Mouse (Mus musculus) heart, adult 8-10 months (tissue): ENCODE measurements around the gene Tln1. TPM values are rescaled to one million over a fixed set of nuclear protein-coding genes. Genes with fewer than 3 reads are reported as not detected.

Experiments used
- total RNA-seq, 4 experiments: library from RNA; stranded (reverse); gene quantifications; 2 replicates each; pipeline ENCODE4 v1.2.4; 2022

Gene Tln1
- total RNA-seq, 4 experiments from 2014 or later, result 96.1 to 117 (median 101) TPM

Other genes with a start within 250 kb of the Tln1 start
- gene Rusc2, start 180.7 kb downstream of the Tln1 start, total RNA-seq, result 10 to 100 TPM; 47.4 to 58.6 (median 48.9) TPM
- gene Fam166b, start 133.6 kb downstream of the Tln1 start, total RNA-seq, result not detected
- gene Tesk1, start 120.8 kb downstream of the Tln1 start, total RNA-seq, result 10 to 100 TPM; 31.3 to 38.2 (median 35.2) TPM
- gene Cd72, start 108.1 kb downstream of the Tln1 start, total RNA-seq, result 1 to 10 TPM in 1 of 4 experiments, under 1 TPM in 3; 0.24 to 1.1 (median 0.69) TPM
- gene Sit1, start 79.0 kb downstream of the Tln1 start, total RNA-seq, result not detected
- 10 to 100 TPM; 28.7 to 39.4 (median 32.4) TPM for gene Ccdc107, start 69.8 kb downstream of the Tln1 start, total RNA-seq
- not detected for gene Arhgef39, start 63.0 kb downstream of the Tln1 start, total RNA-seq
- 1 to 10 TPM in 1 of 4 experiments, under 1 TPM in 3; 0.25 to 1.0 (median 0.52) TPM for gene Car9, start 55.7 kb downstream of the Tln1 start, total RNA-seq
- 10 to 100 TPM; 25.4 to 34.9 (median 31.1) TPM for gene Tpm2, start 38.9 kb downstream of the Tln1 start, total RNA-seq
- 10 to 100 TPM; 39.7 to 48.8 (median 43.2) TPM for gene Creb3, start 359 bp downstream of the Tln1 start, total RNA-seq
- 10 to 100 TPM; 31.3 to 39.6 (median 34.6) TPM for gene Rgp1, start 16.0 kb upstream of the Tln1 start, total RNA-seq
- gene Gba2, start 16.2 kb upstream of the Tln1 start, total RNA-seq, result 10 to 100 TPM; 11.7 to 14.0 (median 13.0) TPM
- gene Msmp, start 21.8 kb upstream of the Tln1 start, total RNA-seq, result under 1 TPM in 1 of 4 experiments, not detected in 3; 0.52 TPM
- gene Npr2, start 69.2 kb upstream of the Tln1 start, total RNA-seq, result 10 to 100 TPM; 41.4 to 57.5 (median 44.0) TPM
- gene Spag8, start 90.9 kb upstream of the Tln1 start, total RNA-seq, result under 1 TPM in 1 of 4 experiments, not detected in 3; 0.53 TPM
- gene Hint2, start 93.8 kb upstream of the Tln1 start, total RNA-seq, result 100 to 1,000 TPM; 162 to 188 (median 167) TPM
- gene Tmem8b, start 106.3 kb upstream of the Tln1 start, total RNA-seq, result 10 to 100 TPM; 20.3 to 24.0 (median 21.7) TPM
- gene Fam221b, start 106.5 kb upstream of the Tln1 start, total RNA-seq, result under 1 TPM; 0.14 to 0.38 (median 0.28) TPM
- gene Olfr70, start 138.1 kb upstream of the Tln1 start, total RNA-seq, result not detected
- gene Olfr71, start 147.6 kb upstream of the Tln1 start, total RNA-seq, result not detected
- gene Hrct1, start 164.5 kb upstream of the Tln1 start, total RNA-seq, result 1 to 10 TPM; 3.0 to 4.4 (median 4.3) TPM
- gene Spaar, start 167.3 kb upstream of the Tln1 start, total RNA-seq, result 1 to 10 TPM; 3.6 to 4.4 (median 4.1) TPM
- gene Olfr159, start 208.3 kb upstream of the Tln1 start, total RNA-seq, result not detected